Mouse (Mus musculus) hindbrain, postnatal 0 days (tissue): Measurements from ENCODE around the gene Smurf2. TPM values are rescaled to one million over a fixed set of nuclear protein-coding genes. Genes with fewer than 3 reads are reported as not detected.

Source experiments
- ATAC-seq: fragments of 200-750 bp; cut with Nextera tagmentation; 2 replicates; pipeline ENCODE4 v1.8.0; 2017; ENCODE audit warnings: mild to moderate bottlenecking, moderate TSS enrichment, moderate library complexity
- DNase-seq: peaks from one replicate; pipeline ENCODE4 v3.0.0-alpha.2; 2015; ENCODE audit warnings: low spot score
- H3K27ac ChIP-seq: fragments of 300-500 bp; sonication (generic); 2 replicates; pipeline ENCODE4 v1.5.1; 2014; ENCODE audit warnings: mild to moderate bottlenecking
- H3K27me3 ChIP-seq: fragments of 300-500 bp; sonication (generic); 2 replicates; pipeline ENCODE4 v1.6.1; 2014; ENCODE audit warnings: low read length, mixed read lengths; ENCODE audit not compliant: insufficient read depth
- H3K36me3 ChIP-seq: fragments of 300-500 bp; sonication (generic); 2 replicates; pipeline ENCODE4 v1.6.1; 2014; ENCODE audit warnings: low read length, mixed read lengths; ENCODE audit not compliant: insufficient read depth
- H3K4me1 ChIP-seq: fragments of 300-500 bp; sonication (generic); 2 replicates; pipeline ENCODE4 v1.6.1; 2014; ENCODE audit warnings: antibody characterized with exemption, low read length, mixed read lengths; ENCODE audit not compliant: insufficient read depth
- H3K4me2 ChIP-seq: fragments of 300-500 bp; sonication (generic); 2 replicates; pipeline ENCODE4 v1.6.1; 2014; ENCODE audit warnings: low read depth, mild to moderate bottlenecking, low read length, moderate library complexity, mixed read lengths
- H3K4me3 ChIP-seq: fragments of 300-500 bp; sonication (generic); 2 replicates; pipeline ENCODE4 v1.5.1; 2014; ENCODE audit warnings: low read length
- H3K9ac ChIP-seq: fragments of 300-500 bp; sonication (generic); replicated peaks from 2 replicates; pipeline ENCODE4 v1.6.1; 2014; ENCODE audit warnings: mild to moderate bottlenecking, low read length, moderate library complexity, mixed read lengths
- H3K9me3 ChIP-seq: fragments of 300-500 bp; sonication (generic); 2 replicates; pipeline ENCODE4 v1.6.1; 2016; ENCODE audit warnings: low read length, mixed read lengths
- CTCF ChIP-seq: IDR thresholded peaks from 2 replicates; pipeline ENCODE4 v1.5.1; 2016; ENCODE audit warnings: antibody characterized with exemption, control low read depth, low read depth
- WGBS: fragments of 180-500 bp; shearing (Covaris S2); extraction: QIAGEN DNeasy Blood & Tissue Kit; methylation state at CpG from one replicate; pipeline ENCODE4 v1.1.7; 2014; 5-methylcytosine and 5-hydroxymethylcytosine counted together
- polyA plus RNA-seq: library from polyadenylated mRNA; unstranded; fragments of >200 nt; fragmentation: Nextera tagmentation; extraction: Ambion mirVana; gene quantifications from 2 replicates; pipeline ENCODE4 v1.2.1, GENCODE M21; 2015
- total RNA-seq: library from RNA; depleted of rRNA; stranded (reverse); fragments of >200 nt; gene quantifications from 2 replicates; pipeline ENCODE4 v1.2.3, GENCODE M21; 2014

Gene Smurf2
- total and polyA plus RNA-seq, 2 experiments from 2014 or later, result 8.7 to 35.7 TPM

DNA sequence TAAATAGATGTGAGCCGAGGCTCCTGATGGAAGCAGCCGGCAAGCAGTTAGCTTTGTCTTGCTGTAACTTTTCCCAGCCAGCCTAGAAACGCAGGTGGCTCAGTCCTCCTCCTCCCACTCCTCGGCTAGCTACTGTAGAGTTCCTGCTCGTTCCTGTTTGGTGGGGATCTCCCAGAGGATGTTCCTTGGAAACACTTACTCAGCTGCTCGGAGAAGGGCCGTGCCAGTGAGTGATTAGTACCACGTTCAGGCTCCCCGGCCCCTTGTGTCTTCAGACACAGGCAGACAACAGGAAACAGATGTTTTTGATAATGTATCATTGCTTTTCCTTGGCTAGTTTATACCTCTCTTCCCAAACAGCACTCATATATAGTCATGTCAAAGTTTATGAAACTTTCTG lies 124.8 kb downstream of the Smurf2 start:
- Histone ChIP-seq H3K36me3 (peaks cover 29% of the 10 kb centered on the region), H3K27ac (no peak overlapping the region), H3K4me1 (peaks cover 1% of the 10 kb centered on the region; the same call in 1 of the 2 replicates), H3K27me3 (no peaks in the 10 kb centered on the region), H3K9me3 (no peaks in the 10 kb centered on the region), H3K4me3 (no peak overlapping the region), H3K9ac (no peak overlapping the region), H3K4me2 (no peak overlapping the region)
- DNase-seq (no peak), ATAC-seq (no peak)
- WGBS, result 60% methylated on average over 9 of the region's 9 CpGs
- no peak for TF ChIP-seq CTCF

DNA sequence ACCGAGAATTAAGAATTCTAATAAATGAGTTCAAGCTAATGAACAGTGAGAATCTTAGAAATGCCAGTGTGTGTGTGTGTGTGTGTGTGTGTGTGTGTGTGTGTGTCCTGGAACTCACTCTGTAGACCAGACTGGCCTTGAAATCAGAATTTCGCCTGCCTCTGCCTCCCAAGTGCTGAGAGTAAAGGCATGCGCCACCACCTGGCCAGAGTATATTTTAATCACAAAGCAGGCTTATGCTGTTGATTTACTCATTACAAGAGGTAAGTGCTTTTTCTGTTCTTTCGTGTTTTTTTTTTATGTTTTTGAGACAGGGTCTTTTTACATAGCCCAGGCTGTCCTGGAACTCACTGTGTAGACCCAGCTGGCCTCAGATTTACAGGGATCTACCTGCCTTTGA lies 126.7 kb downstream of the Smurf2 start:
- no peak for ATAC-seq
- H3K4me1 ChIP-seq, result peaks cover 4% of the 10 kb centered on the region; the same call in 1 of the 2 replicates
- H3K9me3 ChIP-seq, result no peaks in the 10 kb centered on the region
- H3K4me2 ChIP-seq, result no peak overlapping the region
- H3K36me3 ChIP-seq, result peaks cover 17% of the 10 kb centered on the region
- peak; percentile 23; the same call in 1 of the 2 replicates for TF ChIP-seq CTCF
- no peaks in the 10 kb centered on the region for H3K27me3 ChIP-seq
- H3K27ac ChIP-seq, result no peak overlapping the region
- no peak overlapping the region for H3K4me3 ChIP-seq
- no peak for DNase-seq
- H3K9ac ChIP-seq, result no peak overlapping the region
- 74% methylated on average over 4 of the region's 4 CpGs for WGBS

DNA sequence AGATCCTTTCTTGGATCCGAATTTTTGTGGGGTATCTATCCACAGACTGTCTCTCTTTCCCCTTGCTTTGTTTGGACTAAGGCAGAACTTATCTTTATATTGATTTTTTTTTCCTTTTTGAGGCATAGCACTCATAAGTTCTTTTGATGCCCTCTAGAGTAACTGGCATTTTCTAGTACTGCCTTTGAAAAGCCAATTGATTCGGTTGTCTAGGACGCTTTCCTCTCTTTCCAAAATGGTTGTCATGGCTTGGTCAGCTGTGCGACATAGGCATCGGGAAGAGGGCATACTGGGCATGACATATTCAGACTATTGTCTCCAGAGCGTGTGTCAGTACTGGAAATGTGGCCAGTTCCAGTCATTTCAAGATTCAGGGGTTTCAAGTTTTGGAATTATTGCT lies 130.9 kb downstream of the Smurf2 start:
- no peaks in the 10 kb centered on the region for H3K9me3 ChIP-seq
- peak overlapping the region; percentile 95 for H3K4me3 ChIP-seq
- peak overlapping the region; percentile 99 for H3K27ac ChIP-seq
- DNase-seq, result peak; percentile 65
- H3K36me3 ChIP-seq, result peaks cover 10% of the 10 kb centered on the region
- no peak for TF ChIP-seq CTCF
- ATAC-seq, result no peak
- 0% methylated on average over 6 of the region's 6 CpGs for WGBS
- H3K4me1 ChIP-seq, result peaks cover 10% of the 10 kb centered on the region; the same call in 1 of the 2 replicates
- H3K4me2 ChIP-seq, result peak overlapping the region; percentile 71
- H3K9ac ChIP-seq, result peak overlapping the region; percentile 98
- no peaks in the 10 kb centered on the region for H3K27me3 ChIP-seq

DNA sequence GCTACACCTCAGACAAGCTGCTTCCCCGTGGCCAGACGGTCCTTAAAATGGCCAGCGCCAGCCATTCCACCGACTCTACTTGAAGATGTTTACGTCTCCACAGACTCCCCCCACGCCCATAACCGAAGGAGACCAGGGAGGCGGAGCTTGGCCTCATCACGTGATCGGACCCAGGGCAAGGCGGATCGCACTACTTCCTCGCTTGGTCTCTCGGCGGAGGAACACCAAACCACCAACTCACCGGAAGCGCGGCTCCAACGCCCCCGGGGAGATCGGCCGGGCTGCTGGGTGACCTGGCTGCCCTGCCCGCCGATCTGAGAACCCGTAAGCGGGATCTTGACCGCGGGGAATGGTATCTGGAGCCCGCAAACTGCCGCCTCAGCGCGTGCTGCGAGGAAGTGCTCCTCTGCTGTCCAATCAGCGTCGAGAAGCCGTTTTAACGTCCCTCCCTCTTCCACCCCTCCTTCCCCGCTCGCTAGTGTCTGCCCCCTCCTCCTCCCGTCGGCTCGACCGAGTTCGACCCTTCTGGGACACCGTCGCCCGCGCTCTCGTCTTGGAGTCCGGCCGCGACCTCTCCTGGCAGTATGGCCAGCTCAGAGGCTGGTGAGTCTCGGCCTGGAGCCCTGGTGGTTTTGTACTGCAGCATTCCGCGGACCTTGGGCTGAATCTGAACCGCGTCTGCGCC lies 131.6 kb downstream of the Smurf2 start, which contains the start of the genes Ddx5 and Cep95:
Gene Ddx5 (minus strand): TSS at position 411 of the 685 bp plus-strand sequence.
Gene Cep95 (plus strand): TSS at position 478 of the 685 bp plus-strand sequence.
- no peaks in the 10 kb centered on the region for H3K9me3 ChIP-seq
- H3K4me3 ChIP-seq, result peak within 1 kb of the TSS; percentile 95
- peaks cover 10% of the 10 kb centered on the region; the same call in 1 of the 2 replicates for H3K4me1 ChIP-seq
- H3K9ac ChIP-seq, result peak within 1 kb of the TSS; percentile 98
- peak; percentile 98 for DNase-seq
- under 1% methylated on average over 58 of the region's 58 CpGs for WGBS
- H3K27ac ChIP-seq, result peak within 1 kb of the TSS; percentile 99
- H3K27me3 ChIP-seq, result no peaks in the 10 kb centered on the region
- ATAC-seq, result peak; percentile 93
- TF ChIP-seq CTCF, result peak; percentile 60
- H3K4me2 ChIP-seq, result peak within 1 kb of the TSS; percentile 71
- H3K36me3 ChIP-seq, result peaks cover 13% of the 10 kb centered on the region

DNA sequence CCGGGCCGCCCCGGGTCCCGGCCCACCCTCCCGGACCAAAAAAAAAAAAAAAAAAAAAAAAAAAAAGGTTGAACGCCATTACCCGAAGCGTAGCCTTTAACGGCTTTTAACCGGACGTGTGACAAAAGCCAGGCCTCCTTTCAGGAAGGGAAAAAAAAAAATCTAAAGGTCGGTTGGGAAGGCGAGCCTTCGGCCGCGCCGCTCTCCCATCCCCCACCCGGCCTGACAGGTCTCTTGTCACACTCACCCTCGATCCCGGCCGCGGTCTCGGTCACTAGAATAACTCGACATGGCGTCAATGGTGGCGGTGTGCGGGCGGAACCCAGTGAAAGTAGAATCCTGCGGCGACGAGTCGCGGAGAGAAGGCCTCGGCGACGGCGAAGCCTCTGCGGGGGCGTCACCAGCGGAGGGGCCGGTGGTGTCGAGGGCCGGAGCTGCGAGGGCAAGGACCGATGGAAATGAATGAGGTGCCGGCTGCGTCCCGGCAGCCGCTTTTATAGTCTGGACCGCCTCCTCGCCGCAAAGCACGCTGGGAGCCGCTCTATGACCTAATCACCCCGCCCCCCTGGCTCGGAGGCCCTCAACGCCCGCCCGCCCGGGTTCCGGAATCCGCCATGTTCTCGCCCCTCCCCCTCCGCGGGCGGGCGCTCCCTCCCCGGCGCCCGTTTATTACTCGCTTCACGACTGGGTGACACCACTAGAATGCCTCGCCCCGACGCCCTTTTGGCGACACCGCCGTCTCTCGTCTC lies 132.3 kb downstream of the Smurf2 start:
- Histone ChIP-seq H3K9me3 (no peaks in the 10 kb centered on the region), H3K4me2 (peak overlapping the region; percentile 71), H3K36me3 (peaks cover 20% of the 10 kb centered on the region), H3K9ac (peak overlapping the region; percentile 98), H3K4me3 (peak overlapping the region; percentile 95), H3K27me3 (no peaks in the 10 kb centered on the region), H3K27ac (peak overlapping the region; percentile 99), H3K4me1 (peaks cover 10% of the 10 kb centered on the region; the same call in 1 of the 2 replicates)
- DNase-seq (peak; percentile 99), ATAC-seq (peak; percentile 87)
- WGBS, result under 1% methylated on average over 72 of the region's 79 CpGs
- no peak for TF ChIP-seq CTCF

DNA sequence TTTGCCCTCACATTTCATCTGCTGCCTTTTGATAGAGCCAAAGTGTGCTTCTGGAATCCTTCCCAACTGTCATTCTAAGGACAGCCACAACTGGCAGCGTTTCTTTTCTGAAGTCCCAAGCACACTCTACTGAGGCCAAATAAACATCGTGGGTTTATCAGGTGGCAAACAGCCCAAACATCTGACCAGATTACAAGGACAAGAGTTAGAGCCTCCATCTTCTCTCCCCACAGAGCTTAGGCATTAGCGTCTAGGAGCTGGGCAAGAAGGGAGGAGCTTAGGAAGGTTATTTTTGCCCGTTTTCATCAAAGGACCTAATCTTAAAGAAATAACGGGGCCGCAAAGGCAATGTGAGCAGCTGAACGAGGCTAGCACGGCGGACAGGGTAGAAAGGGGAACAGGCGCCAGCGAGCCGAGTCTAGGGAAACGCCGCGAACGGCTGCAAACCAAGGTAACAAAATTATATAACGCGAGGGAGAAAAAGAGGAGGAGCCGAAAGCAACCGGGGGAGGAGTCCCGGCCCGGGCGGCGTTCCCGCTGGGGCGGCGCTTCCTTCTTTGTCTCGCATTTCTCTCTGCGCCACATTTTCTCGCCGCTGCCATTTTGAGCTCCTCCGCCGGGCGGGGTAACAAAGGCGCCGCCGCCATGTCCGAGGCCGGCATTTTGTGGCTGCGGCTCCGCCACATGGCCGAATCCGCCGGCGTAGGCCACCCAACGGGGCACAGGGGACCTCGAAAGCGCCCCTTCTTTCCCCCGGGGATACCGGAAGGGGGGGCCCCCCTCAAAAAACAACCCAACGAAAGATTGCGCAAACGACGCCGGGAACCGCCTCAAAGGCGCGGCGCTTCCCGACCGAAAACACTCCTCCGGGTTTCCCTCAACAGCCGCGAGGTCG lies 133.1 kb downstream of the Smurf2 start:
- H3K9me3 ChIP-seq, result no peaks in the 10 kb centered on the region
- H3K36me3 ChIP-seq, result peaks cover 28% of the 10 kb centered on the region
- H3K4me3 ChIP-seq, result peak overlapping the region; percentile 95
- peak overlapping the region; percentile 98 for H3K9ac ChIP-seq
- peaks cover 10% of the 10 kb centered on the region; the same call in 1 of the 2 replicates for H3K4me1 ChIP-seq
- WGBS, result under 1% methylated on average over 62 of the region's 65 CpGs
- peak overlapping the region; percentile 71 for H3K4me2 ChIP-seq
- TF ChIP-seq CTCF, result no peak; the same call in 1 of the 2 replicates
- DNase-seq, result peak; percentile 94
- H3K27ac ChIP-seq, result peak overlapping the region; percentile 99
- peak; percentile 21; the same call in 1 of the 2 replicates for ATAC-seq
- H3K27me3 ChIP-seq, result no peaks in the 10 kb centered on the region
